Mouse (Mus musculus) bone marrow macrophage, adult 2 months (primary cell): ENCODE data around the gene Dlx3. TPM values are rescaled to one million over a fixed set of nuclear protein-coding genes. Genes with fewer than 3 reads are reported as not detected.

Experiments
- H3K27ac ChIP-seq: 2 replicates; pipeline ENCODE4 v1.5.1; 2012; ENCODE audit warnings: low read depth, low read length; ENCODE audit not compliant: insufficient read depth
- H3K4me1 ChIP-seq: 2 replicates; pipeline ENCODE4 v1.6.1; 2012; ENCODE audit warnings: low read length; ENCODE audit not compliant: control insufficient read depth, insufficient read depth
- H3K4me3 ChIP-seq: 2 replicates; pipeline ENCODE4 v1.5.1; 2012; ENCODE audit warnings: mild to moderate bottlenecking, low read length, moderate library complexity; ENCODE audit not compliant: insufficient read depth
- CTCF ChIP-seq: IDR thresholded peaks from 2 replicates; pipeline ENCODE4 v1.5.1; 2012; ENCODE audit warnings: low read depth, mild to moderate bottlenecking, low read length, moderate library complexity
- POLR2A ChIP-seq: IDR thresholded peaks from 2 replicates; pipeline ENCODE4 v1.6.1; 2012; ENCODE audit warnings: mild to moderate bottlenecking, low read depth, low read length, borderline replicate concordance
- polyA plus RNA-seq: library from polyadenylated mRNA; stranded (reverse); fragments of >200 nt; gene quantifications from 2 replicates; pipeline ENCODE4 v1.2.4, GENCODE M21; 2012; ENCODE audit not compliant: missing spikeins, insufficient read depth, insufficient read length

The Dlx3 gene
- polyA plus RNA-seq, 1 experiment = not detected

GRCm38 (mm10) chr11:95076536-95077111 lies 43.3 kb upstream of the Dlx3 start, which contains the start of gene Itga3:
Gene Itga3 (minus strand): TSS chr11:95076801.
- TF ChIP-seq CTCF = no peak
- no peak for TF ChIP-seq POLR2A
- H3K4me1 ChIP-seq = no peaks in the 10 kb centered on the region
- no peak within 1 kb of the TSS for H3K27ac ChIP-seq
- H3K4me3 ChIP-seq = peak within 1 kb of the TSS; percentile 32

GRCm38 (mm10) chr11:95077956-95078355 lies 42.0 kb upstream of the Dlx3 start:
- Histone ChIP-seq H3K27ac (no peak overlapping the region), H3K4me1 (no peaks in the 10 kb centered on the region), H3K4me3 (no peak overlapping the region)
- TF ChIP-seq CTCF (no peak), POLR2A (no peak)

- TF ChIP-seq CTCF (no peak), POLR2A (no peak)
- H3K27ac ChIP-seq = no peak overlapping the region
- H3K4me1 ChIP-seq = no peaks in the 10 kb centered on the region
Observed at GRCm38 (mm10) chr11:95079256-95079875, 40.6 kb upstream of the Dlx3 start.

GRCm38 (mm10) chr11:95080783-95081182 lies 39.1 kb upstream of the Dlx3 start:
- Histone ChIP-seq H3K4me1 (no peaks in the 10 kb centered on the region), H3K27ac (no peak overlapping the region)
- TF ChIP-seq POLR2A = no peak
- TF ChIP-seq CTCF = no peak

More at GRCm38 (mm10) chr11:95079256-95079875, 40.6 kb upstream of the Dlx3 start:
- H3K4me3 ChIP-seq = no peak overlapping the region

GRCm38 (mm10) chr11:95082896-95083295 lies 37.0 kb upstream of the Dlx3 start:
- H3K4me1 ChIP-seq = no peaks in the 10 kb centered on the region
- TF ChIP-seq POLR2A (no peak), CTCF (no peak)
- no peak overlapping the region for H3K27ac ChIP-seq
- no peak overlapping the region for H3K4me3 ChIP-seq

More at GRCm38 (mm10) chr11:95080783-95081182, 39.1 kb upstream of the Dlx3 start:
- H3K4me3 ChIP-seq = no peak overlapping the region

- TF ChIP-seq CTCF (no peak), POLR2A (no peak)
Observed at GRCm38 (mm10) chr11:95084175-95084574, 35.7 kb upstream of the Dlx3 start.

GRCm38 (mm10) chr11:95084811-95085382 lies 35.0 kb upstream of the Dlx3 start:
- no peak overlapping the region for H3K27ac ChIP-seq
- H3K4me3 ChIP-seq = no peak overlapping the region
- TF ChIP-seq POLR2A (no peak), CTCF (no peak)
- H3K4me1 ChIP-seq = no peaks in the 10 kb centered on the region

More at GRCm38 (mm10) chr11:95084175-95084574, 35.7 kb upstream of the Dlx3 start:
- no peaks in the 10 kb centered on the region for H3K4me1 ChIP-seq
- H3K4me3 ChIP-seq = no peak overlapping the region
- H3K27ac ChIP-seq = no peak overlapping the region

GRCm38 (mm10) chr11:95085710-95086109 lies 34.2 kb upstream of the Dlx3 start:
- no peak for TF ChIP-seq CTCF
- TF ChIP-seq POLR2A = no peak
- Histone ChIP-seq H3K4me1 (no peaks in the 10 kb centered on the region), H3K27ac (no peak overlapping the region), H3K4me3 (no peak overlapping the region)

GRCm38 (mm10) chr11:95086229-95086628 lies 33.7 kb upstream of the Dlx3 start:
- Histone ChIP-seq H3K27ac (no peak overlapping the region), H3K4me3 (no peak overlapping the region), H3K4me1 (no peaks in the 10 kb centered on the region)
- no peak for TF ChIP-seq CTCF
- TF ChIP-seq POLR2A = no peak
